19 mouse cellular contexts compared by ENCODE assay signal in genomic region chr5:141047651-141048218, GRCm38 (mm10). TPM values are rescaled to one million over a fixed set of nuclear protein-coding genes. Genes with fewer than 3 reads are reported as not detected.
DNase-seq lines count a peak whose midpoint lies in the region; ATAC-seq lines count a peak whose summit lies in the region.
"Had no signal": no experiment of that assay in that cellular context is flagged by ENCODE, and none has a peak within 500 bp of the region (broad histone marks: within the 10 kb centered on the region; RNA-seq: fewer than 3 reads in every experiment).

No protein-coding gene starts in this region.

- H3K27ac ChIP-seq in forebrain, embryonic 13.5 days = peak overlapping the region; percentile 59; the same call in 1 of the 2 replicates
- H3K27ac ChIP-seq: heart, embryonic 13.5 days; intestine, embryonic 15.5 days had no signal

- H3K27me3 ChIP-seq in forebrain, embryonic 13.5 days = no peaks in the 10 kb centered on the region
- H3K27me3 ChIP-seq: CH12.LX; intestine, embryonic 15.5 days had no signal

- H3K9me3 ChIP-seq in forebrain, embryonic 13.5 days (replicated peaks) = peaks cover 11% of the 10 kb centered on the region; the same call in 1 of the 2 replicates
- H3K9me3 ChIP-seq: intestine, embryonic 15.5 days had no signal

- ATAC-seq in forebrain, embryonic 13.5 days = peak; percentile 59; the same call in 1 of the 2 replicates
- ATAC-seq: intestine, embryonic 15.5 days; liver, postnatal 0 days had no signal

- 38% methylated on average over 13 of the region's 13 CpGs for WGBS in forebrain, embryonic 13.5 days

- no peaks in the 10 kb centered on the region for H3K36me3 ChIP-seq in forebrain, embryonic 13.5 days (ENCODE audit: poor library complexity, severe bottlenecking)
- H3K36me3 ChIP-seq: heart, embryonic 13.5 days; intestine, embryonic 15.5 days had no signal

- peaks cover 5% of the 10 kb centered on the region for H3K4me1 ChIP-seq in forebrain, embryonic 13.5 days
- H3K4me1 ChIP-seq: heart, embryonic 13.5 days; intestine, embryonic 15.5 days had no signal

- DNase-seq in cerebellum, postnatal 10 days = peak; percentile 36 to 46
- DNase-seq in cerebellum, postnatal 4 days (ENCODE audit: low spot score in 2 of 2) = no peak
- DNase-seq in layer of hippocampus, adult 9-11 months = peak; percentile 34
- no peak for DNase-seq in layer of hippocampus, adult 8-10 months (ENCODE audit: low spot score in 2 of 2)
- DNase-seq in retina, postnatal 1 day = peak; percentile 93
- DNase-seq in urinary bladder, postnatal 36 days (ENCODE audit: low spot score in 2 of 2) = no peak
- no peak for DNase-seq in adipocyte (ENCODE audit: low spot score)
- DNase-seq: adrenal gland, postnatal 10 days; cerebellum, adult 11-12 months; cerebellum, postnatal 36 days; heart, postnatal 4 days; liver; liver, postnatal 0 days; lung, postnatal 36 days; right cerebral cortex, postnatal 14 days had no signal

- H3K4me3 ChIP-seq in forebrain, embryonic 13.5 days = 0 out of 2 replicates have a peak overlapping the region, but pooled peaks have one; percentile 5
- H3K4me3 ChIP-seq: heart, embryonic 13.5 days; intestine, embryonic 15.5 days had no signal

- H3K4me2 ChIP-seq in forebrain, embryonic 13.5 days = peak overlapping the region; percentile 26
- H3K4me2 ChIP-seq: heart, embryonic 13.5 days; intestine, embryonic 15.5 days had no signal

- H3K9ac ChIP-seq in forebrain, embryonic 13.5 days = 0 out of 2 replicates have a peak overlapping the region, but pooled peaks have one; percentile 18
- H3K9ac ChIP-seq: heart, embryonic 13.5 days; intestine, embryonic 15.5 days; liver, postnatal 0 days had no signal

RNA-seq across cellular contexts. Expression of gene Card11, which starts 47.4 kb away (rescaled TPM):
- 1 to 10 TPM in 2 of 4 experiments, under 1 TPM in 2; 0.25 to 2.0 (median 0.85) TPM for total RNA-seq in layer of hippocampus, adult 8-10 months (2022)
- not detected in 2 replicates for polyA plus RNA-seq in forebrain, embryonic 13.5 days (2015; fragmentation: Nextera tagmentation; extraction: Ambion mirVana)

Comparison
In these comparisons a context has a peak if more than half of its experiments do, and no peak if none do; other contexts are left out.
1. DNase-seq: peak in cerebellum, postnatal 10 days (2 of 2), layer of hippocampus, adult 9-11 months (single experiment) and retina, postnatal 1 day (single experiment); none in cerebellum, postnatal 4 days (0 of 2), layer of hippocampus, adult 8-10 months (0 of 2), urinary bladder, postnatal 36 days (0 of 2) and adipocyte (single experiment).